Comparison of ENCODE assay signal across 9 mouse cellular contexts in genomic region chr8:107943550-107944348, GRCm38 (mm10). TPM values are rescaled to one million over a fixed set of nuclear protein-coding genes. Genes with fewer than 3 reads are reported as not detected.
DNase-seq lines count a peak whose midpoint lies in the region; ATAC-seq and TF ChIP-seq lines count a peak whose summit lies in the region.
"Had no signal": no experiment of that assay in that cellular context is flagged by ENCODE, and none has a peak within 500 bp of the region (broad histone marks: within the 10 kb centered on the region; RNA-seq: fewer than 3 reads in every experiment).

No protein-coding gene starts in this region.

- H3K9me3 ChIP-seq in heart, embryonic 11.5 days (replicated peaks; ENCODE audit: control insufficient read depth, low read length) = no peaks in the 10 kb centered on the region
- no peaks in the 10 kb centered on the region for H3K9me3 ChIP-seq in hindbrain, embryonic 13.5 days
- H3K9me3 ChIP-seq in midbrain, embryonic 13.5 days = no peaks in the 10 kb centered on the region

- no peak for ATAC-seq in heart, embryonic 11.5 days (replicated peaks; ENCODE audit: insufficient number of reproducible peaks, low FRiP score, low TSS enrichment)
- no peak for ATAC-seq in hindbrain, embryonic 13.5 days (ENCODE audit: low FRiP score)
- ATAC-seq in midbrain, embryonic 13.5 days = no peak
- no peak for ATAC-seq in cerebellum, adult (ENCODE audit: insufficient number of reproducible peaks, low FRiP score, low TSS enrichment)

- no peak for TF ChIP-seq CTCF in brain, embryonic 14.5 days (IDR thresholded peaks at IDR 0.05; ENCODE audit: borderline replicate concordance, extremely low read depth, insufficient read depth, insufficient read length)

- no peak overlapping the region for H3K9ac ChIP-seq in heart, embryonic 11.5 days (ENCODE audit: low read depth, low read length)
- peak overlapping the region; percentile 71 for H3K9ac ChIP-seq in hindbrain, embryonic 13.5 days
- H3K9ac ChIP-seq in midbrain, embryonic 13.5 days (replicated peaks) = peak overlapping the region; percentile 70

- H3K4me1 ChIP-seq in heart, embryonic 11.5 days (ENCODE audit: control insufficient read depth, insufficient read depth, low read length) = peaks cover 6% of the 10 kb centered on the region; the same call in 1 of the 2 replicates
- peaks cover 71% of the 10 kb centered on the region for H3K4me1 ChIP-seq in hindbrain, embryonic 13.5 days (replicated peaks)
- peaks cover 83% of the 10 kb centered on the region for H3K4me1 ChIP-seq in midbrain, embryonic 13.5 days (replicated peaks)

- H3K4me3 ChIP-seq in heart, embryonic 11.5 days (ENCODE audit: low read depth, low read length) = peak overlapping the region; percentile 46; the same call in 1 of the 2 replicates
- peak overlapping the region; percentile 31; the same call in 1 of the 2 replicates for H3K4me3 ChIP-seq in hindbrain, embryonic 13.5 days
- peak overlapping the region; percentile 34 for H3K4me3 ChIP-seq in midbrain, embryonic 13.5 days (replicated peaks)

- H3K4me2 ChIP-seq in heart, embryonic 11.5 days = peak overlapping the region; percentile 86
- peak overlapping the region; percentile 60 for H3K4me2 ChIP-seq in hindbrain, embryonic 13.5 days
- H3K4me2 ChIP-seq in midbrain, embryonic 13.5 days (replicated peaks) = peak overlapping the region; percentile 62

- H3K27ac ChIP-seq in heart, embryonic 11.5 days (ENCODE audit: low read depth, low read length) = no peak overlapping the region
- H3K27ac ChIP-seq in hindbrain, embryonic 13.5 days = peak overlapping the region; percentile 91
- H3K27ac ChIP-seq in midbrain, embryonic 13.5 days = peak overlapping the region; percentile 88

- H3K36me3 ChIP-seq in heart, embryonic 11.5 days (ENCODE audit: control insufficient read depth, insufficient read depth, low read length) = no peaks in the 10 kb centered on the region
- H3K36me3 ChIP-seq in hindbrain, embryonic 13.5 days = no peaks in the 10 kb centered on the region
- no peaks in the 10 kb centered on the region for H3K36me3 ChIP-seq in midbrain, embryonic 13.5 days

- DNase-seq in heart, adult 8-10 months (ENCODE audit: low spot score) = no peak
- peak; percentile 62 for DNase-seq in brain, embryonic 14.5 days (ENCODE audit: low read depth)
- no peak for DNase-seq in cerebellum, postnatal 10 days
- no peak for DNase-seq in adrenal gland, postnatal 36 days
- DNase-seq: lung, postnatal 10 days had no signal

- no peak for TF ChIP-seq POLR2A in brain, embryonic 14.5 days (IDR thresholded peaks at IDR 0.05; ENCODE audit: borderline replicate concordance, extremely low read depth, insufficient read depth, insufficient read length, poor library complexity, severe bottlenecking)

- peaks cover 7% of the 10 kb centered on the region for H3K27me3 ChIP-seq in heart, embryonic 11.5 days (ENCODE audit: control insufficient read depth, insufficient read depth, low read length)
- peaks cover 15% of the 10 kb centered on the region for H3K27me3 ChIP-seq in hindbrain, embryonic 13.5 days
- H3K27me3 ChIP-seq in midbrain, embryonic 13.5 days = peaks cover 7% of the 10 kb centered on the region; the same call in 1 of the 2 replicates

- 14% methylated on average over 10 of the region's 10 CpGs for WGBS in heart, embryonic 11.5 days (ENCODE audit: insufficient replicate concordance)
- WGBS in hindbrain, embryonic 13.5 days = 5% methylated on average over 10 of the region's 10 CpGs
- 6% methylated on average over 10 of the region's 10 CpGs for WGBS in midbrain, embryonic 13.5 days

RNA-seq across cellular contexts. Expression of gene Zfhx3, which starts 1.3 kb away (rescaled TPM):
- polyA plus RNA-seq in heart, embryonic 11.5 days (2014; fragmentation: Nextera tagmentation; extraction: Ambion mirVana) = 6.3 and 8.4 TPM in 2 replicates
- total RNA-seq in heart, adult 8-10 months (2022) = 1 to 10 TPM; 7.7 to 8.0 (median 7.8) TPM
- 9.7 and 31.3 TPM in 2 replicates for polyA plus RNA-seq in brain, embryonic 14.5 days (2012; rRNA removed)
- polyA plus RNA-seq in hindbrain, embryonic 13.5 days (2015; fragmentation: Nextera tagmentation; extraction: Ambion mirVana) = 36.9 and 42.0 TPM in 2 replicates
- polyA plus RNA-seq in midbrain, embryonic 13.5 days (2015; fragmentation: Nextera tagmentation; extraction: Ambion mirVana) = 65.9 and 68.0 TPM in 2 replicates
- total RNA-seq in adrenal gland, postnatal 36 days (2021) = 10 to 100 TPM; 39.3 to 58.8 TPM
